Mouse (Mus musculus): ENCODE measurements around the gene Prdm11. TPM values are rescaled to one million over a fixed set of nuclear protein-coding genes. Genes with fewer than 3 reads are reported as not detected.

Prdm11 gene
- polyA plus RNA-seq, 1 experiment from 2014 or later: 2.7 TPM

DNA sequence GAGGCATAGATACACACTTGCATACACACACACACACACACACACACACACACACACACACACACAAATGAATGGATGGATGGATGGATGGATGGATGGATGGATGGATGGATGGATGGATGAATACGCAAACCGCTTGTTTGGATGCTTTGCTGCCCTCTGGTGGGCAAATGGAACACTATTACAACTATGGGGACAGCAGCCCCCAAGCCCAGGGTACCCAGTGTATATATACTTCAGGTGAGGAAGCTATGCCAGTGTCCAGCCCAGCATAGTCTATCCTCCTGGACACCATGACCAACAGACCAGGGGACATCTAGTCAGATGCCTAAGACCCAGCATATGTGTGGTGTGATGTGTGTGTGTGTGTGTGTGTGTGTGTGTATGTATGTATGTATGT is 17.4 kb upstream of the Prdm11 start:
- Histone ChIP-seq H3K36me3 (replicated peaks; ENCODE audit: control insufficient read depth, insufficient read depth, low read depth, low read length) (no peaks in the 10 kb centered on the region), H3K9ac (replicated peaks; ENCODE audit: low read length) (no peak overlapping the region), H3K4me2 (ENCODE audit: low read depth, low read length) (no peak overlapping the region), H3K9me3 (replicated peaks; ENCODE audit: control insufficient read depth, low read length) (no peaks in the 10 kb centered on the region), H3K27me3 (ENCODE audit: control insufficient read depth, insufficient read depth, low read length) (no peaks in the 10 kb centered on the region), H3K4me1 (ENCODE audit: control insufficient read depth, insufficient read depth, low read length) (no peaks in the 10 kb centered on the region), H3K4me3 (ENCODE audit: low read depth, low read length) (no peak overlapping the region), H3K27ac (replicated peaks; ENCODE audit: low read depth, low read length) (no peak overlapping the region)
- ATAC-seq (replicated peaks; ENCODE audit: insufficient number of reproducible peaks, low FRiP score, low TSS enrichment, low read depth) (no peak), DNase-seq (ENCODE audit: low spot score) (peak; percentile 74)
- 24% methylated on average over 2 of the region's 2 CpGs for WGBS

DNA sequence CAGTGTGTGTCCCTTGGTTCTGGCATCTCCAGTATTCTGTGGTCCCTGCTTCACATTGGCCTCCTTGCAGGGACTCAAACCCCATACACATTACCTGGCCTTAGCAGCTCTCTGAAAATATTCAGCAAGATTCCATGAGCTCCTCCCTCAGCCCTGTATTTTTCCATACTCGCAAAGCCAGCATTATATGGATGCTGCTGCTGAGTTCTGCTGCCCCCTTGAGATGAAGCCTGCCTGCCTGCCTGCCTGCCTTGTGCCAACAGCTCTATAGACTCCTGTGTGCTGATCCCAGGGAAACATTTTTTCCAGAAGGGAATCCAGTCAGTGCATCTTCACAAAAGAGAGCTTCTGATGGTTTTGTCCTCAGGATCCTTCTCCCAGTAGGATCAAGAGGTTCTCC is 5.9 kb upstream of the Prdm11 start:
- ATAC-seq (replicated peaks; ENCODE audit: insufficient number of reproducible peaks, low FRiP score, low TSS enrichment, low read depth) (no peak), DNase-seq (ENCODE audit: low spot score) (no peak)
- 38% methylated on average over 1 of the region's 1 CpGs for WGBS

DNA sequence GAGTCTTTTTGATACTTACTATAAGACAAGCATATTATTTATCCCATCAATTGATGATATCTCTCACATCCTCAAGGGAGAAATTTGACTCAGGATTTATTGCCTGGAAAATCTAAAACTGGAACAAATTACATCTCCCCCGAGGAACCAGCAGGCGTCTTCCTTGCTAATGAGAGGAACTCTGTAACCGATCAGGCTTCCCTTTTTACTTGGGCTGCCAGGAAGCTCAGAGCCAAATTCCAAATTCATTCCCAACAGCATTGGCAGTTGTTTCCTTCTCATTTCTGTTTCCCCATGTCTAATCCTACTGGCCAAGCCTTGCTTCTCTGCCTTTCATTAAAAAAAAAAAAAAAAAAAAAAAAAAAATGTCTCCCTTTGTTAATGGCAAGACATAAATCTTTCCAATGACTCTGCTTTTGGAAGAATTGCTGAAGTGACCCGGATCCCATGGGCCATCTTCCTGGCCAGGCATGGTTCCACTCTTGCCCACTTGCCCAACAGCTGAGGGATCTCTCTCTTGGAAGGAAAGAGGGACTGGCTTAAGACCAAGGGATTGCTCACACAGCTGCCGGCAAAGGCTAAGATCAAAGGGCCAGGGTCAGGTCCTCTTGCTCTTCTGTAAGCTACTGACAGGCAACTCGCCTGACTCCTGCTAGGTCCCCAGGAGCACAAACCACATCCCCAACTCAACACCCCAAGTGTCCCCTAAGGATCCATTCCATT is 2.8 kb upstream of the Prdm11 start:
- Histone ChIP-seq H3K27ac (replicated peaks; ENCODE audit: low read depth, low read length) (no peak overlapping the region), H3K9me3 (replicated peaks; ENCODE audit: control insufficient read depth, low read length) (no peaks in the 10 kb centered on the region; the same call in 1 of the 2 replicates), H3K36me3 (replicated peaks; ENCODE audit: control insufficient read depth, insufficient read depth, low read depth, low read length) (no peaks in the 10 kb centered on the region), H3K4me2 (ENCODE audit: low read depth, low read length) (no peak overlapping the region), H3K27me3 (ENCODE audit: control insufficient read depth, insufficient read depth, low read length) (no peaks in the 10 kb centered on the region), H3K9ac (replicated peaks; ENCODE audit: low read length) (no peak overlapping the region), H3K4me1 (ENCODE audit: control insufficient read depth, insufficient read depth, low read length) (peaks cover 2% of the 10 kb centered on the region; the same call in 1 of the 2 replicates), H3K4me3 (ENCODE audit: low read depth, low read length) (no peak overlapping the region)
- ATAC-seq (replicated peaks; ENCODE audit: insufficient number of reproducible peaks, low FRiP score, low TSS enrichment, low read depth) (no peak), DNase-seq (ENCODE audit: low spot score) (no peak)
- 50% methylated on average over 6 of the region's 6 CpGs for WGBS

More for the DNA sequence above, 5.9 kb upstream of the Prdm11 start:
- H3K4me2 ChIP-seq (ENCODE audit: low read depth, low read length): no peak overlapping the region
- no peaks in the 10 kb centered on the region for H3K4me1 ChIP-seq (ENCODE audit: control insufficient read depth, insufficient read depth, low read length)
- H3K36me3 ChIP-seq (replicated peaks; ENCODE audit: control insufficient read depth, insufficient read depth, low read depth, low read length): no peaks in the 10 kb centered on the region
- H3K4me3 ChIP-seq (ENCODE audit: low read depth, low read length): no peak overlapping the region
- no peaks in the 10 kb centered on the region; the same call in 1 of the 2 replicates for H3K9me3 ChIP-seq (replicated peaks; ENCODE audit: control insufficient read depth, low read length)
- H3K9ac ChIP-seq (replicated peaks; ENCODE audit: low read length): no peak overlapping the region
- no peak overlapping the region for H3K27ac ChIP-seq (replicated peaks; ENCODE audit: low read depth, low read length)
- H3K27me3 ChIP-seq (ENCODE audit: control insufficient read depth, insufficient read depth, low read length): no peaks in the 10 kb centered on the region

DNA sequence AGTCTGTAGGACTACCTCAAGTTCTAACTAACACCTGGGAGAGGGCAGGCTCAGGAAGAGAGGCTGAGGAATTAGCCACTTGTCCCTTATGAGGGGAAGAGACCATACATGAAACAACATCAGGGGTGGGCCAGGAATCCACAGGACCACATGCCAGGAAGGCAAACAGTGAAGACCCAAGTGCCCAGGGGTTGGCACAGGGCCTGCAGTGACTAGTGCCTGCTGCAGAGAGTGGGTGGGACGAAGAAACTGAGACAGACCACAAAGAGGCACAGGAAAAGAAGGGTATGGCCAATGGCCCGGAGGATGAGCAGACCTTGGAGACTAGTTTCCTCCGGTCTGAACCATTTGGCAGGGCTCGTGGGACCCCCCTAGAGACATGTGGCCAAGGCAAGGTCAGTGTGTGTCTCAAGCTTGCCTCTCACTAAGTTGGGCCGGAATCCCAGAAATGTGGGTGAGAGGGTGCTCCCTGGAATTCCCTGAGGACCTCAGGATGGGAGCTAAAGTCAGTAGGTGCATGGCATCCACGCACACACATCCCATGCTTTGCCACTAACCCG is 1.6 kb upstream of the Prdm11 start:
- Histone ChIP-seq H3K36me3 (replicated peaks; ENCODE audit: control insufficient read depth, insufficient read depth, low read depth, low read length) (no peaks in the 10 kb centered on the region), H3K4me2 (ENCODE audit: low read depth, low read length) (no peak overlapping the region), H3K27me3 (ENCODE audit: control insufficient read depth, insufficient read depth, low read length) (no peaks in the 10 kb centered on the region), H3K27ac (replicated peaks; ENCODE audit: low read depth, low read length) (no peak overlapping the region), H3K4me1 (ENCODE audit: control insufficient read depth, insufficient read depth, low read length) (peaks cover 2% of the 10 kb centered on the region; the same call in 1 of the 2 replicates), H3K9ac (replicated peaks; ENCODE audit: low read length) (no peak overlapping the region), H3K4me3 (ENCODE audit: low read depth, low read length) (no peak overlapping the region), H3K9me3 (replicated peaks; ENCODE audit: control insufficient read depth, low read length) (no peaks in the 10 kb centered on the region; the same call in 1 of the 2 replicates)
- ATAC-seq (replicated peaks; ENCODE audit: insufficient number of reproducible peaks, low FRiP score, low TSS enrichment, low read depth) (no peak), DNase-seq (ENCODE audit: low spot score) (no peak)
- 87% methylated on average over 7 of the region's 7 CpGs for WGBS

DNA sequence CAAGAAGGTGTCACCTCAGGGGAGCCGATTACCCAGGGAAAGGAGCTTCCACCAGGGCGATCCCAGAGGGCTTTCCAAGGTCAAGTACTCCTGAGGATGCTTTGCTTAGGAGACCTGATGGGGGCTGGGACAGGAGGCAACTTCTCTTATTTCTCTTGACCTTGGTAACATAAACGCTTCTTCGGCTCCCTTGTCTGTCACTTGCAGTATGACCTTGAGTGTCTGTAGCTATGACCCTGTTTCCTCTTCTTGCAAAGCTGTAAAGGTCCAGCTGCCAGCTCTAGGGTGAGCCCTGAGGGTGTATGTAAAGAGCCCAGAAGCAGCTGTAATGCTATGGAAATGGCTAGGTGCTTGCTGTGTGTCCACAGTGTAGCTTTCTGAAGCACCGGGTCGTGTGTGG is 1.1 kb upstream of the Prdm11 start:
- no peaks in the 10 kb centered on the region for H3K36me3 ChIP-seq (replicated peaks; ENCODE audit: control insufficient read depth, insufficient read depth, low read depth, low read length)
- no peak for ATAC-seq (replicated peaks; ENCODE audit: insufficient number of reproducible peaks, low FRiP score, low TSS enrichment, low read depth)
- H3K27ac ChIP-seq (replicated peaks; ENCODE audit: low read depth, low read length): no peak overlapping the region
- no peaks in the 10 kb centered on the region for H3K27me3 ChIP-seq (ENCODE audit: control insufficient read depth, insufficient read depth, low read length)
- no peak overlapping the region for H3K9ac ChIP-seq (replicated peaks; ENCODE audit: low read length)
- H3K4me2 ChIP-seq (ENCODE audit: low read depth, low read length): no peak overlapping the region
- H3K4me3 ChIP-seq (ENCODE audit: low read depth, low read length): no peak overlapping the region
- peaks cover 2% of the 10 kb centered on the region; the same call in 1 of the 2 replicates for H3K4me1 ChIP-seq (ENCODE audit: control insufficient read depth, insufficient read depth, low read length)
- H3K9me3 ChIP-seq (replicated peaks; ENCODE audit: control insufficient read depth, low read length): no peaks in the 10 kb centered on the region
- DNase-seq (ENCODE audit: low spot score): no peak
- WGBS: 74% methylated on average over 6 of the region's 6 CpGs

DNA sequence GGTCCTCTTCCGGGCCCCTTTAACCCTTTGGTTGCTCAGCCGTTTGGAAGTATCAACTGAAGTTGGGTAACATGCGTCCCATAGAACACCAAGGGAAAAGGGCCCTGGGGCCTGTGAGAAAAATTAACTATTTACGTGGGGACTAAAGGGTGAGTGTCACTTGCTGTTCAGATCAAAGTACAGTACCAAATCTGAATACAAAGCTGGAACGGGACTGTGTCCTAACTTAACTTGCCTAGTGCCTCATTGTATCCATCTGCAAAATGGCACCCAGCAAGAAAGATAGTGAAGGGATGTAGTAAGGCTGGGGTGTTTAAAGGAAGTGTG is 505 bp upstream of the Prdm11 start:
- peaks cover 2% of the 10 kb centered on the region; the same call in 1 of the 2 replicates for H3K4me1 ChIP-seq (ENCODE audit: control insufficient read depth, insufficient read depth, low read length)
- DNase-seq (ENCODE audit: low spot score): no peak
- peak overlapping the region; percentile 99; the same call in 1 of the 2 replicates for H3K9ac ChIP-seq (replicated peaks; ENCODE audit: low read length)
- H3K36me3 ChIP-seq (replicated peaks; ENCODE audit: control insufficient read depth, insufficient read depth, low read depth, low read length): no peaks in the 10 kb centered on the region
- H3K4me2 ChIP-seq (ENCODE audit: low read depth, low read length): peak overlapping the region; percentile 61
- no peak for ATAC-seq (replicated peaks; ENCODE audit: insufficient number of reproducible peaks, low FRiP score, low TSS enrichment, low read depth)
- peak overlapping the region; percentile 86 for H3K4me3 ChIP-seq (ENCODE audit: low read depth, low read length)
- no peaks in the 10 kb centered on the region for H3K9me3 ChIP-seq (replicated peaks; ENCODE audit: control insufficient read depth, low read length)
- peak overlapping the region; percentile 92 for H3K27ac ChIP-seq (replicated peaks; ENCODE audit: low read depth, low read length)
- no peaks in the 10 kb centered on the region for H3K27me3 ChIP-seq (ENCODE audit: control insufficient read depth, insufficient read depth, low read length)
- WGBS: 26% methylated on average over 5 of the region's 5 CpGs

DNA sequence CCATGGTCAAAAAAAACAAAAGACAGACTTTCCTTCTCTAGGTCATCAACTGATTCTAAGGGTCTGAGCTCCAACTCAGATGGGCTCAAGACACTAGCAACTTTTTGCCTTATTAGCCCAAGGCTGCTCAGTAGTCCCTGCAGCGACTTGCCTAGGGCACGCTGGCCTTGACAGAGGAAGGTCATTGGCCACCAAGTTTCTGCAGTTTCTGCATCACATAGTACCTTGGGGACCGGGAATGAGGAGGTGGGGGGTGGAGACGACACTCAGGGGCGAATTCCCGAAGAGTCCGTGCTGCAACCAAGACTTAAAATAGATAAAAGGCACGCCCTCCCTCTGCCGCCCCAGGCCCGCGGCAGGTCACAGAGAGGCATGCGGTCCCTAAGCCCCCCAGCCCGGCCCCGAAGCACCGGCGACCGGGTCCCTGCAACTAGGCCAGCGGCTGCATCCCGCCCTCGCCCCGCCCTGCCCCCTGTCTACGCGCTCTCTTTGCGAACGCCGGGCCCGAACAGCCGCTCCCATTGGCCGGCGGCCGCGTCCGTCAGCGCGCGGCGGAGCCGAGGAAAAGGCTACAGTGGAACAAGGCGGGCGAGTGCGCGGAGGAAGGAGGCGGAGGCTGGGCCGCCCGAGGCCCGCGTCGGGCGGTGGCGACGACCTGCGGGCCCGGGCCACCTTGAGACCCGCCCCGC is 694 bp downstream of the Prdm11 start:
- WGBS: under 1% methylated on average over 42 of the region's 55 CpGs
- peaks cover 2% of the 10 kb centered on the region; the same call in 1 of the 2 replicates for H3K4me1 ChIP-seq (ENCODE audit: control insufficient read depth, insufficient read depth, low read length)

More for the DNA sequence above, 694 bp downstream of the Prdm11 start:
- H3K36me3 ChIP-seq (replicated peaks; ENCODE audit: control insufficient read depth, insufficient read depth, low read depth, low read length): no peaks in the 10 kb centered on the region
- no peaks in the 10 kb centered on the region for H3K9me3 ChIP-seq (replicated peaks; ENCODE audit: control insufficient read depth, low read length)
- peak overlapping the region; percentile 99 for H3K9ac ChIP-seq (replicated peaks; ENCODE audit: low read length)
- peak overlapping the region; percentile 61 for H3K4me2 ChIP-seq (ENCODE audit: low read depth, low read length)
- H3K27me3 ChIP-seq (ENCODE audit: control insufficient read depth, insufficient read depth, low read length): no peaks in the 10 kb centered on the region
- peak overlapping the region; percentile 92 for H3K27ac ChIP-seq (replicated peaks; ENCODE audit: low read depth, low read length)
- peak overlapping the region; percentile 86 for H3K4me3 ChIP-seq (ENCODE audit: low read depth, low read length)
- ATAC-seq (replicated peaks; ENCODE audit: insufficient number of reproducible peaks, low FRiP score, low TSS enrichment, low read depth): peak; percentile 92
- peak; percentile 94 for DNase-seq (ENCODE audit: low spot score)
